Mouse (Mus musculus) layer of hippocampus, adult 8-10 months (tissue): ENCODE measurements around the gene Thnsl2. TPM values are rescaled to one million over a fixed set of nuclear protein-coding genes. Genes with fewer than 3 reads are reported as not detected.

Experiments
- total RNA-seq, 4 experiments: library from RNA; stranded (reverse); gene quantifications; 2 replicates each; pipeline ENCODE4 v1.2.4; 2022

Thnsl2 gene
- total RNA-seq, 4 experiments from 2014 or later, result 3.8 to 6.2 (median 4.8) TPM

Other genes with a start within 250 kb of the Thnsl2 start
- gene Tex37, start 225.5 kb downstream of the Thnsl2 start, total RNA-seq, result not detected
- not detected for gene Foxi3, start 187.9 kb downstream of the Thnsl2 start, total RNA-seq
- not detected for gene Fabp1, start 55.4 kb upstream of the Thnsl2 start, total RNA-seq
- 10 to 100 TPM; 15.5 to 22.7 (median 17.5) TPM for gene Krcc1, start 127.2 kb upstream of the Thnsl2 start, total RNA-seq
- 1 to 10 TPM in 1 of 4 experiments, under 1 TPM in 3; 0.36 to 1.4 (median 0.62) TPM for gene Smyd1, start 177.8 kb upstream of the Thnsl2 start, total RNA-seq
- not detected for gene Cd8b1, start 178.3 kb upstream of the Thnsl2 start, total RNA-seq
- not detected for gene Cd8a, start 229.0 kb upstream of the Thnsl2 start, total RNA-seq